ENCODE assay signal across 8 mouse cellular contexts in the genomic region with DNA sequence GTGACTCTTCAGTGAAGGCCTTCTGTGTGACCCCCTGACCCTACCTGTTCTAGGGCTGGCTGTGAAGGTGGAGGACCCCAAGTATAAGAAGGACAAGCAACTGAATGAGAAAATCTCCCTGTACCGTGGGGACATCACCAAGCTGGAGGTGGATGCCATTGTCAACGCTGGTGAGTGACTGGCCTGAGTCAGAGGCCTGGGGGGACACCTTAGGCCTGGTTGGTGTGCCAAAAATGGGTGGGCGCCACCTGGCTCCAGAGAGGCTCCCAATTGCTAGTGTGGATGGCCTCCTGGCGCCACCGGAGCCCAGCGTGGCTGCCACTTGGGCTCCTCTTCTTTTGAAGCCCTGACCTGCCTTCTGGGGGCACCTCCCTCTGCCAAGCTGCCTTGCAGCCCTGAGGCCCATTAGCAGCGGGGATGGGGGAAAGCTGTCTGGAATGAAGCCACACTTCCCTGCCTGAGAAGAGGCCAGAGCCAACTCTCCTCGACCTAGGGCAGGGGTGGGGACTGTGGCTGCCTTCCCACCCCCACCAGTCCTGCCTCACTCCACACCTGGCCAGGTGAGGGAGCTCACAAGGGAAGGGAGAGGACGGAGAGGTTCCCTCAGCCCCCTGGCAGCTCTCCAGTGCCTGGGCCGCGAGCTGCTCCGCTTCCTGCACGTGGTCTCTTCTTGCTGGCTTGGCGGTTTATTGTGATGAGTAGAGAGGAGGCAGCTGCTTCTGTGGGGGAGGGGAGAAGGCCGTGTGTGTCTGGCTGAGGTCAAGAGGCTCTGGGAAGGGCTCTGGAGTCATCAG. TPM values are rescaled to one million over a fixed set of nuclear protein-coding genes. Genes with fewer than 3 reads are reported as not detected.
DNase-seq lines count a peak whose midpoint lies in the region; ATAC-seq and TF ChIP-seq lines count a peak whose summit lies in the region.

No protein-coding gene starts in this region.

- peaks cover 76% of the 10 kb centered on the region for H3K4me1 ChIP-seq in E14TG2a.4 (replicated peaks; ENCODE audit: low read depth, low read length)
- peaks cover 59% of the 10 kb centered on the region for H3K4me1 ChIP-seq in forebrain, embryonic 13.5 days
- H3K4me1 ChIP-seq in liver, embryonic 13.5 days (replicated peaks), result peaks cover 50% of the 10 kb centered on the region

- H3K9ac ChIP-seq in forebrain, embryonic 13.5 days, result peak overlapping the region; percentile 13; the same call in 1 of the 2 replicates
- peak overlapping the region; percentile 47 for H3K9ac ChIP-seq in liver, embryonic 13.5 days

- ATAC-seq in forebrain, embryonic 13.5 days, result no peak
- peak; percentile 52 for ATAC-seq in inflammation-experienced regulatory T-cells, adult 6 months
- ATAC-seq in liver, embryonic 13.5 days (ENCODE audit: low read depth), result no peak

- no peaks in the 10 kb centered on the region for H3K36me3 ChIP-seq in E14TG2a.4 (ENCODE audit: insufficient read depth, low read length)
- no peaks in the 10 kb centered on the region for H3K36me3 ChIP-seq in forebrain, embryonic 13.5 days (ENCODE audit: poor library complexity, severe bottlenecking)
- H3K36me3 ChIP-seq in liver, embryonic 13.5 days, result no peaks in the 10 kb centered on the region

- peaks cover 54% of the 10 kb centered on the region for H3K27me3 ChIP-seq in E14TG2a.4 (ENCODE audit: insufficient read depth, low read length)
- no peaks in the 10 kb centered on the region for H3K27me3 ChIP-seq in forebrain, embryonic 13.5 days
- H3K27me3 ChIP-seq in liver, embryonic 13.5 days, result peaks cover 37% of the 10 kb centered on the region

- 31% methylated on average over 15 of the region's 15 CpGs for WGBS in forebrain, embryonic 13.5 days
- WGBS in liver, embryonic 13.5 days (ENCODE audit: insufficient replicate concordance), result 39% methylated on average over 15 of the region's 15 CpGs

- peak overlapping the region; percentile 57 for H3K4me3 ChIP-seq in E14TG2a.4 (replicated peaks; ENCODE audit: low read length)
- no peak overlapping the region for H3K4me3 ChIP-seq in forebrain, embryonic 13.5 days
- H3K4me3 ChIP-seq in liver, embryonic 13.5 days (replicated peaks), result no peak overlapping the region

- no peaks in the 10 kb centered on the region for H3K9me3 ChIP-seq in E14TG2a.4 (ENCODE audit: low read length)
- no peaks in the 10 kb centered on the region for H3K9me3 ChIP-seq in forebrain, embryonic 13.5 days (replicated peaks)
- H3K9me3 ChIP-seq in liver, embryonic 13.5 days (replicated peaks), result no peaks in the 10 kb centered on the region

- DNase-seq in adrenal gland, postnatal 14 days, result peak; percentile 65
- no peak for DNase-seq in adrenal gland, adult 18-20 months (ENCODE audit: low spot score in 2 of 2)
- no peak for DNase-seq in liver, embryonic 13.5 days
- peak; percentile 41 to 74 for DNase-seq in spleen, postnatal 4 days (ENCODE audit: low spot score in 2 of 2)
- no peak for DNase-seq in layer of hippocampus, postnatal 36 days

- peak overlapping the region; percentile 30 for H3K4me2 ChIP-seq in forebrain, embryonic 13.5 days
- H3K4me2 ChIP-seq in liver, embryonic 13.5 days, result peak overlapping the region; percentile 60

- no peak for TF ChIP-seq CTCF in E14TG2a.4 (conservative IDR thresholded peaks at IDR 0.05; ENCODE audit: low read length)

- peak overlapping the region; percentile 70 for H3K27ac ChIP-seq in forebrain, embryonic 13.5 days
- peak overlapping the region; percentile 71 for H3K27ac ChIP-seq in liver, embryonic 13.5 days

RNA-seq across cellular contexts. Expression of a gene that starts 9.6 kb away (rescaled TPM):
- total RNA-seq in adrenal gland, postnatal 14 days (2021), result 118 and 138 TPM in 2 replicates
- total RNA-seq in adrenal gland, adult 18-20 months (2021), result 10 to 100 TPM; 62.4 to 77.9 TPM
- polyA plus RNA-seq in forebrain, embryonic 13.5 days (2015; fragmentation: Nextera tagmentation; extraction: Ambion mirVana), result 3.3 and 4.4 TPM in 2 replicates
- polyA plus RNA-seq in inflammation-experienced regulatory T-cells, adult 6 months (2017; shearing (Covaris generic)), result 1 to 10 TPM in 2 of 3 experiments, under 1 TPM in 1; 0.99 to 3.1 (median 1.8) TPM
- 3.0 and 3.8 TPM in 2 replicates for polyA plus RNA-seq in liver, embryonic 13.5 days (2015; fragmentation: Nextera tagmentation; extraction: Ambion mirVana)
- 10 to 100 TPM; 20.4 to 22.2 TPM for total RNA-seq in layer of hippocampus, postnatal 36 days (2021)

RNA-seq across cellular contexts. Expression of a gene that starts 26.5 kb away (rescaled TPM):
- 132 and 155 TPM in 2 replicates for total RNA-seq in adrenal gland, postnatal 14 days (2021)
- 100 to 1,000 TPM; 284 to 378 TPM for total RNA-seq in adrenal gland, adult 18-20 months (2021)
- polyA plus RNA-seq in forebrain, embryonic 13.5 days (2015; fragmentation: Nextera tagmentation; extraction: Ambion mirVana), result 289 and 311 TPM in 2 replicates
- polyA plus RNA-seq in inflammation-experienced regulatory T-cells, adult 6 months (2017; shearing (Covaris generic)), result 100 to 1,000 TPM; 104 to 160 (median 120) TPM
- polyA plus RNA-seq in liver, embryonic 13.5 days (2015; fragmentation: Nextera tagmentation; extraction: Ambion mirVana), result 158 and 201 TPM in 2 replicates
- total RNA-seq in layer of hippocampus, postnatal 36 days (2021), result 100 to 1,000 TPM; 216 to 229 TPM

RNA-seq across cellular contexts. Expression of a gene that starts 39.3 kb away (rescaled TPM):
- 1.2 and 1.5 TPM in 2 replicates for total RNA-seq in adrenal gland, postnatal 14 days (2021)
- 1 to 10 TPM; 2.1 to 9.3 TPM for total RNA-seq in adrenal gland, adult 18-20 months (2021)
- 10.4 and 11.3 TPM in 2 replicates for polyA plus RNA-seq in forebrain, embryonic 13.5 days (2015; fragmentation: Nextera tagmentation; extraction: Ambion mirVana)
- under 1 TPM in 1 of 3 experiments, not detected in 2; 0.20 TPM for polyA plus RNA-seq in inflammation-experienced regulatory T-cells, adult 6 months (2017; shearing (Covaris generic))
- polyA plus RNA-seq in liver, embryonic 13.5 days (2015; fragmentation: Nextera tagmentation; extraction: Ambion mirVana), result 0.14 and 0.17 TPM in 2 replicates
- 10 to 100 TPM; 18.4 to 18.6 TPM for total RNA-seq in layer of hippocampus, postnatal 36 days (2021)

RNA-seq across cellular contexts. Expression of a gene that starts 47.0 kb away (rescaled TPM):
- total RNA-seq in adrenal gland, postnatal 14 days (2021), result 6.4 and 14.2 TPM in 2 replicates
- total RNA-seq in adrenal gland, adult 18-20 months (2021), result 1 to 10 TPM; 7.4 to 8.7 TPM
- polyA plus RNA-seq in forebrain, embryonic 13.5 days (2015; fragmentation: Nextera tagmentation; extraction: Ambion mirVana), result 3.0 and 3.9 TPM in 2 replicates
- 100 to 1,000 TPM; 253 to 288 (median 257) TPM for polyA plus RNA-seq in inflammation-experienced regulatory T-cells, adult 6 months (2017; shearing (Covaris generic))
- polyA plus RNA-seq in liver, embryonic 13.5 days (2015; fragmentation: Nextera tagmentation; extraction: Ambion mirVana), result 106 and 107 TPM in 2 replicates
- total RNA-seq in layer of hippocampus, postnatal 36 days (2021), result 1 to 10 TPM; 3.9 to 5.0 TPM

Comparison
In these comparisons a context has a peak if more than half of its experiments do, and no peak if none do; other contexts are left out.
1. DNase-seq: peak in adrenal gland, postnatal 14 days (single experiment) and spleen, postnatal 4 days (2 of 2); none in adrenal gland, adult 18-20 months (0 of 2), liver, embryonic 13.5 days (single experiment) and layer of hippocampus, postnatal 36 days (0 of 2).